Mouse (Mus musculus) heart, postnatal 0 days (tissue): Measurements from ENCODE around the gene Acad9.

Experiments
- CTCF ChIP-seq: IDR thresholded peaks from 2 replicates; pipeline ENCODE4 v1.5.1; 2016; ENCODE audit warnings: antibody characterized with exemption, control low read depth, low read depth
- EP300 ChIP-seq: IDR thresholded peaks from 2 replicates; pipeline ENCODE4 v1.6.1; 2016; ENCODE audit warnings: antibody characterized with exemption, low read depth

DNA sequence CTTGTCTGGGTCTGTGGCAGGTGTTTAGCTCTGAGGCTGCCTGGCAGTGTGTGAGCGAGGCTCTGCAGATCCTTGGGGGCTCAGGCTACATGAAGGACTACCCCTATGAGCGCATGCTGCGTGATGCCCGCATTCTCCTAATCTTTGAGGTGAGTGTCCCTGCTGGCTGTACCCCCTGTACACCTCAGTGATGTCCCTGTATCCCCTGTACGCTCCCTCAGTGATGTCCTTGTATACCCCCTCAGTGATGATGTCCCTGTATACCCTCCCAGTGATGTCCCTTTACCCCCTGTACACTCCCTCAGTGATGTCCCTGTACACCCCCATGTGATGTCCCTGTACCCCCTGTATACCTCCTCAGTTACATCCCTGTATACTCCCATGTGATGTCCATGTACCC, 19.6 kb downstream of the Acad9 start:
- no peak for TF ChIP-seq CTCF
- TF ChIP-seq EP300, result no peak
